Mouse (Mus musculus): Measurements from ENCODE around the gene Gm12800.
A peak's percentile ranks its signal among the peaks of the same experiment; 100 is the strongest.
"Not testable (repeated sequence)": the region's sequence is repeated elsewhere in the genome, so short reads cannot be mapped to it uniquely, and the experiment has no call there.

The Gm12800 gene

GRCm38 (mm10) chr4:101908821-101909220, at the start of gene Gm12800:
Gene Gm12800 (plus strand): TSS chr4:101909121.
- DNase-seq (ENCODE audit: low read depth) = not testable (repeated sequence)

GRCm38 (mm10) chr4:101860873-101861272, 48.0 kb upstream of the Gm12800 start:
- peak; percentile 13 for DNase-seq (ENCODE audit: low read depth)

GRCm38 (mm10) chr4:101862289-101862688, 46.6 kb upstream of the Gm12800 start:
- no peak for DNase-seq (ENCODE audit: low read depth)

- DNase-seq (ENCODE audit: low read depth) = not testable (repeated sequence)
These were observed 36.9 kb upstream of the Gm12800 start for GRCm38 (mm10) chr4:101872031-101872430.

- not testable (repeated sequence) for DNase-seq (ENCODE audit: low read depth)
These were observed 33.2 kb upstream of the Gm12800 start for GRCm38 (mm10) chr4:101875687-101876086.

- no peak for DNase-seq (ENCODE audit: low read depth)
These were observed 25.3 kb upstream of the Gm12800 start for GRCm38 (mm10) chr4:101883641-101884040.

GRCm38 (mm10) chr4:101889377-101889776, 19.5 kb upstream of the Gm12800 start:
- no peak for DNase-seq (ENCODE audit: low read depth)

- DNase-seq (ENCODE audit: low read depth) = no peak
These were observed 15.1 kb upstream of the Gm12800 start, which contains the start of gene C130073F10Rik for GRCm38 (mm10) chr4:101893656-101894420. Gene C130073F10Rik (minus strand): TSS chr4:101893789.

GRCm38 (mm10) chr4:101940107-101940506, 31.2 kb downstream of the Gm12800 start, which contains the start of gene Gm12794:
Gene Gm12794 (plus strand): TSS chr4:101940407.
- not testable (repeated sequence) for DNase-seq (ENCODE audit: low read depth)

Measured in induced T-regulatory cell, adult 2 months (primary cell).